Mouse (Mus musculus): ENCODE measurements around the gene Fam117a. TPM values are rescaled to one million over a fixed set of nuclear protein-coding genes. Genes with fewer than 3 reads are reported as not detected.

Fam117a gene
- polyA plus RNA-seq, 1 experiment: 55.8 TPM

GRCm38 (mm10) chr11:95310007-95310647 lies 26.7 kb upstream of the Fam117a start, which contains the start of gene Kat7:
TSS of gene Kat7 (minus strand) at chr11:95310246.
- no peak for TF ChIP-seq CTCF (IDR thresholded peaks at IDR 0.05; ENCODE audit: insufficient read depth, low read length)
- peak; percentile 71; the same call in 1 of the 2 replicates for TF ChIP-seq POLR2A (IDR thresholded peaks at IDR 0.05; ENCODE audit: borderline replicate concordance, extremely low read depth, low read depth, low read length)
- peak; percentile 96 for DNase-seq
- under 1% methylated on average over 41 of the region's 42 CpGs for WGBS
- H3K4me1 ChIP-seq (ENCODE audit: control insufficient read depth, insufficient read depth, low read length): peaks cover 5% of the 10 kb centered on the region
- peak within 1 kb of the TSS; percentile 92 for H3K4me3 ChIP-seq (replicated peaks; ENCODE audit: extremely low read depth, low read depth, low read length)

GRCm38 (mm10) chr11:95310648-95311424 lies 26.0 kb upstream of the Fam117a start:
- DNase-seq: peak; percentile 58
- TF ChIP-seq CTCF (IDR thresholded peaks at IDR 0.05; ENCODE audit: insufficient read depth, low read length) (no peak), POLR2A (IDR thresholded peaks at IDR 0.05; ENCODE audit: borderline replicate concordance, extremely low read depth, low read depth, low read length) (no peak)
- Histone ChIP-seq H3K4me3 (replicated peaks; ENCODE audit: extremely low read depth, low read depth, low read length) (peak overlapping the region; percentile 71), H3K4me1 (ENCODE audit: control insufficient read depth, insufficient read depth, low read length) (peaks cover 5% of the 10 kb centered on the region)
- 5% methylated on average over 17 of the region's 17 CpGs for WGBS

- TF ChIP-seq CTCF (IDR thresholded peaks at IDR 0.05; ENCODE audit: insufficient read depth, low read length): no peak
- TF ChIP-seq POLR2A (IDR thresholded peaks at IDR 0.05; ENCODE audit: borderline replicate concordance, extremely low read depth, low read depth, low read length): no peak
- WGBS: 55% methylated on average over 5 of the region's 5 CpGs
- Histone ChIP-seq H3K4me1 (ENCODE audit: control insufficient read depth, insufficient read depth, low read length) (peaks cover 5% of the 10 kb centered on the region), H3K4me3 (replicated peaks; ENCODE audit: extremely low read depth, low read depth, low read length) (no peak overlapping the region)
- DNase-seq: no peak
These were observed 25.4 kb upstream of the Fam117a start for GRCm38 (mm10) chr11:95311425-95311807.

GRCm38 (mm10) chr11:95315215-95315955 lies 21.4 kb upstream of the Fam117a start:
- no peak for DNase-seq
- Histone ChIP-seq H3K4me1 (ENCODE audit: control insufficient read depth, insufficient read depth, low read length) (peaks cover 3% of the 10 kb centered on the region; the same call in 1 of the 2 replicates), H3K4me3 (replicated peaks; ENCODE audit: extremely low read depth, low read depth, low read length) (no peak overlapping the region)
- no peak for TF ChIP-seq POLR2A (IDR thresholded peaks at IDR 0.05; ENCODE audit: borderline replicate concordance, extremely low read depth, low read depth, low read length)
- TF ChIP-seq CTCF (IDR thresholded peaks at IDR 0.05; ENCODE audit: insufficient read depth, low read length): no peak
- WGBS: 82% methylated on average over 7 of the region's 7 CpGs

GRCm38 (mm10) chr11:95318116-95318515 lies 18.7 kb upstream of the Fam117a start:
- H3K4me1 ChIP-seq (ENCODE audit: control insufficient read depth, insufficient read depth, low read length): no peaks in the 10 kb centered on the region
- no peak for DNase-seq
- TF ChIP-seq POLR2A (IDR thresholded peaks at IDR 0.05; ENCODE audit: borderline replicate concordance, extremely low read depth, low read depth, low read length): no peak
- TF ChIP-seq CTCF (IDR thresholded peaks at IDR 0.05; ENCODE audit: insufficient read depth, low read length): no peak
- 64% methylated on average over 9 of the region's 9 CpGs for WGBS
- H3K4me3 ChIP-seq (replicated peaks; ENCODE audit: extremely low read depth, low read depth, low read length): no peak overlapping the region

GRCm38 (mm10) chr11:95319506-95319905 lies 17.3 kb upstream of the Fam117a start:
- no peak for TF ChIP-seq POLR2A (IDR thresholded peaks at IDR 0.05; ENCODE audit: borderline replicate concordance, extremely low read depth, low read depth, low read length)
- TF ChIP-seq CTCF (IDR thresholded peaks at IDR 0.05; ENCODE audit: insufficient read depth, low read length): 0 out of 2 replicates have a peak, but pooled peaks have one; percentile 23
- H3K4me1 ChIP-seq (ENCODE audit: control insufficient read depth, insufficient read depth, low read length): no peaks in the 10 kb centered on the region
- DNase-seq: no peak
- 41% methylated on average over 1 of the region's 1 CpGs for WGBS
- H3K4me3 ChIP-seq (replicated peaks; ENCODE audit: extremely low read depth, low read depth, low read length): no peak overlapping the region

- Histone ChIP-seq H3K4me1 (ENCODE audit: control insufficient read depth, insufficient read depth, low read length) (no peaks in the 10 kb centered on the region), H3K4me3 (replicated peaks; ENCODE audit: extremely low read depth, low read depth, low read length) (no peak overlapping the region)
- no peak for DNase-seq
- TF ChIP-seq POLR2A (IDR thresholded peaks at IDR 0.05; ENCODE audit: borderline replicate concordance, extremely low read depth, low read depth, low read length) (no peak), CTCF (IDR thresholded peaks at IDR 0.05; ENCODE audit: insufficient read depth, low read length) (no peak)
- 93% methylated on average over 1 of the region's 1 CpGs for WGBS
These were observed 16.8 kb upstream of the Fam117a start for GRCm38 (mm10) chr11:95320010-95320409.

- H3K4me3 ChIP-seq (replicated peaks; ENCODE audit: extremely low read depth, low read depth, low read length): no peak overlapping the region
- no peak for DNase-seq
- peaks cover 3% of the 10 kb centered on the region for H3K4me1 ChIP-seq (ENCODE audit: control insufficient read depth, insufficient read depth, low read length)
- WGBS: 94% methylated on average over 10 of the region's 10 CpGs
- TF ChIP-seq CTCF (IDR thresholded peaks at IDR 0.05; ENCODE audit: insufficient read depth, low read length) (no peak), POLR2A (IDR thresholded peaks at IDR 0.05; ENCODE audit: borderline replicate concordance, extremely low read depth, low read depth, low read length) (no peak)
These were observed 12.6 kb upstream of the Fam117a start for GRCm38 (mm10) chr11:95324181-95324580.

- DNase-seq: no peak
- TF ChIP-seq POLR2A (IDR thresholded peaks at IDR 0.05; ENCODE audit: borderline replicate concordance, extremely low read depth, low read depth, low read length) (no peak), CTCF (IDR thresholded peaks at IDR 0.05; ENCODE audit: insufficient read depth, low read length) (no peak)
- 60% methylated on average over 4 of the region's 4 CpGs for WGBS
- peaks cover 3% of the 10 kb centered on the region for H3K4me1 ChIP-seq (ENCODE audit: control insufficient read depth, insufficient read depth, low read length)
- no peak overlapping the region for H3K4me3 ChIP-seq (replicated peaks; ENCODE audit: extremely low read depth, low read depth, low read length)
These were observed 11.0 kb upstream of the Fam117a start for GRCm38 (mm10) chr11:95325832-95326231.
